Mouse (Mus musculus): ENCODE measurements at regions not wholly inside any gene's neighbourhood (a gene's known extent, or its start where the extent isn't known, plus 50 kb on each side); places are given as distances from the start of the nearest gene placed in this dataset.

GRCm38 (mm10) chr17:9759421-9759852 lies 89.9 kb upstream of the Pabpc6 start:
- TF ChIP-seq CTCF (IDR thresholded peaks at IDR 0.05; ENCODE audit: borderline replicate concordance, insufficient read depth, low read length) (no peak), POLR2A (IDR thresholded peaks at IDR 0.05; ENCODE audit: low read depth, low read length) (no peak)

Data from embryonic fibroblast, embryonic 13.5 days (primary cell).